Mouse (Mus musculus): ENCODE results near the gene Acsf3. TPM values are rescaled to one million over a fixed set of nuclear protein-coding genes. Genes with fewer than 3 reads are reported as not detected.
A peak's percentile ranks its signal among the peaks of the same experiment; 100 is the strongest.

Gene Acsf3
- polyA plus RNA-seq, 1 experiment from 2014 or later, result 19.2 TPM

GRCm38 (mm10) chr8:122825408-122825807 is 50.1 kb downstream of the Acsf3 start:
- 94% methylated on average over 8 of the region's 8 CpGs for WGBS
- no peak for DNase-seq (ENCODE audit: low spot score)
- H3K9me3 ChIP-seq (replicated peaks), result no peaks in the 10 kb centered on the region
- peak overlapping the region; percentile 72; the same call in 1 of the 2 replicates for H3K27ac ChIP-seq
- H3K4me3 ChIP-seq, result no peak overlapping the region
- 0 out of 2 replicates have a peak, but pooled peaks cover 5% of the 10 kb centered on the region for H3K27me3 ChIP-seq (ENCODE audit: low read depth, poor library complexity, severe bottlenecking)
- H3K36me3 ChIP-seq, result no peaks in the 10 kb centered on the region
- H3K4me1 ChIP-seq, result peaks cover 32% of the 10 kb centered on the region

- 0 out of 2 replicates have a peak, but pooled peaks cover 5% of the 10 kb centered on the region for H3K27me3 ChIP-seq (ENCODE audit: low read depth, poor library complexity, severe bottlenecking)
- H3K9me3 ChIP-seq (replicated peaks), result no peaks in the 10 kb centered on the region
- no peak overlapping the region for H3K27ac ChIP-seq
- no peaks in the 10 kb centered on the region for H3K36me3 ChIP-seq
- WGBS, result 83% methylated on average over 3 of the region's 3 CpGs
- H3K4me1 ChIP-seq, result peaks cover 28% of the 10 kb centered on the region
- no peak for DNase-seq (ENCODE audit: low spot score)
- no peak overlapping the region for H3K4me3 ChIP-seq
Measured at GRCm38 (mm10) chr8:122829396-122829795, 54.1 kb downstream of the Acsf3 start.

- DNase-seq (ENCODE audit: low spot score), result peak; percentile 91
- Histone ChIP-seq H3K27ac (no peak overlapping the region), H3K4me1 (peaks cover 21% of the 10 kb centered on the region), H3K27me3 (ENCODE audit: low read depth, poor library complexity, severe bottlenecking) (0 out of 2 replicates have a peak, but pooled peaks cover 5% of the 10 kb centered on the region), H3K4me3 (no peak overlapping the region), H3K9me3 (replicated peaks) (no peaks in the 10 kb centered on the region), H3K36me3 (no peaks in the 10 kb centered on the region)
- 46% methylated on average over 8 of the region's 8 CpGs for WGBS
Measured at GRCm38 (mm10) chr8:122830349-122831061, 55.2 kb downstream of the Acsf3 start.

GRCm38 (mm10) chr8:122834416-122834815 is 59.1 kb downstream of the Acsf3 start:
- Histone ChIP-seq H3K4me1 (peaks cover 9% of the 10 kb centered on the region), H3K4me3 (no peak overlapping the region), H3K36me3 (no peaks in the 10 kb centered on the region), H3K27ac (no peak overlapping the region), H3K27me3 (ENCODE audit: low read depth, poor library complexity, severe bottlenecking) (no peaks in the 10 kb centered on the region), H3K9me3 (replicated peaks) (no peaks in the 10 kb centered on the region)
- 90% methylated on average over 8 of the region's 8 CpGs for WGBS
- no peak for DNase-seq (ENCODE audit: low spot score)

- WGBS, result 43% methylated on average over 8 of the region's 8 CpGs
Measured at GRCm38 (mm10) chr8:122834971-122835370, 59.7 kb downstream of the Acsf3 start.

GRCm38 (mm10) chr8:122836199-122836598 is 60.9 kb downstream of the Acsf3 start:
- no peak overlapping the region for H3K4me3 ChIP-seq
- peaks cover 15% of the 10 kb centered on the region for H3K4me1 ChIP-seq
- WGBS, result 87% methylated on average over 12 of the region's 12 CpGs
- no peak for DNase-seq (ENCODE audit: low spot score)
- H3K9me3 ChIP-seq (replicated peaks), result no peaks in the 10 kb centered on the region
- H3K27me3 ChIP-seq (ENCODE audit: low read depth, poor library complexity, severe bottlenecking), result 0 out of 2 replicates have a peak, but pooled peaks cover 8% of the 10 kb centered on the region
- H3K36me3 ChIP-seq, result no peaks in the 10 kb centered on the region
- no peak overlapping the region for H3K27ac ChIP-seq

More at GRCm38 (mm10) chr8:122834971-122835370, 59.7 kb downstream of the Acsf3 start:
- DNase-seq (ENCODE audit: low spot score), result peak; percentile 84
- Histone ChIP-seq H3K27me3 (ENCODE audit: low read depth, poor library complexity, severe bottlenecking) (no peaks in the 10 kb centered on the region), H3K27ac (no peak overlapping the region), H3K36me3 (no peaks in the 10 kb centered on the region), H3K4me1 (peaks cover 14% of the 10 kb centered on the region), H3K4me3 (no peak overlapping the region), H3K9me3 (replicated peaks) (no peaks in the 10 kb centered on the region)

GRCm38 (mm10) chr8:122836696-122837095 is 61.4 kb downstream of the Acsf3 start:
- no peak overlapping the region for H3K27ac ChIP-seq
- 0 out of 2 replicates have a peak, but pooled peaks cover 8% of the 10 kb centered on the region for H3K27me3 ChIP-seq (ENCODE audit: low read depth, poor library complexity, severe bottlenecking)
- H3K9me3 ChIP-seq (replicated peaks), result no peaks in the 10 kb centered on the region
- WGBS, result 91% methylated on average over 13 of the region's 13 CpGs
- H3K36me3 ChIP-seq, result no peaks in the 10 kb centered on the region
- no peak for DNase-seq (ENCODE audit: low spot score)
- H3K4me1 ChIP-seq, result peaks cover 15% of the 10 kb centered on the region
- no peak overlapping the region for H3K4me3 ChIP-seq

GRCm38 (mm10) chr8:122844161-122844560 is 68.9 kb downstream of the Acsf3 start:
- Histone ChIP-seq H3K36me3 (no peaks in the 10 kb centered on the region), H3K4me1 (peaks cover 34% of the 10 kb centered on the region), H3K4me3 (no peak overlapping the region), H3K27ac (no peak overlapping the region), H3K27me3 (ENCODE audit: low read depth, poor library complexity, severe bottlenecking) (peaks cover 19% of the 10 kb centered on the region), H3K9me3 (replicated peaks) (no peaks in the 10 kb centered on the region)
- DNase-seq (ENCODE audit: low spot score), result no peak
- 67% methylated on average over 3 of the region's 3 CpGs for WGBS

- Histone ChIP-seq H3K27me3 (ENCODE audit: low read depth, poor library complexity, severe bottlenecking) (peaks cover 20% of the 10 kb centered on the region), H3K4me1 (peaks cover 39% of the 10 kb centered on the region), H3K36me3 (no peaks in the 10 kb centered on the region), H3K4me3 (no peak overlapping the region), H3K27ac (no peak overlapping the region), H3K9me3 (replicated peaks) (no peaks in the 10 kb centered on the region)
- DNase-seq (ENCODE audit: low spot score), result no peak
- 88% methylated on average over 4 of the region's 4 CpGs for WGBS
Measured at GRCm38 (mm10) chr8:122845662-122846061, 70.4 kb downstream of the Acsf3 start.

GRCm38 (mm10) chr8:122847829-122848561 is 72.7 kb downstream of the Acsf3 start, which contains the start of gene Cdh15:
TSS of gene Cdh15 (plus strand) at chr8:122847966.
- H3K27me3 ChIP-seq (ENCODE audit: low read depth, poor library complexity, severe bottlenecking), result peaks cover 17% of the 10 kb centered on the region
- peak; percentile 75 for DNase-seq (ENCODE audit: low spot score)
- H3K4me1 ChIP-seq, result peaks cover 49% of the 10 kb centered on the region
- WGBS, result 19% methylated on average over 18 of the region's 18 CpGs
- peak within 1 kb of the TSS; percentile 58; the same call in 1 of the 2 replicates for H3K27ac ChIP-seq
- no peaks in the 10 kb centered on the region for H3K9me3 ChIP-seq (replicated peaks)
- no peaks in the 10 kb centered on the region for H3K36me3 ChIP-seq
- peak within 1 kb of the TSS; percentile 32 for H3K4me3 ChIP-seq

GRCm38 (mm10) chr8:122849152-122849910 is 74.0 kb downstream of the Acsf3 start:
- DNase-seq (ENCODE audit: low spot score), result no peak
- H3K4me1 ChIP-seq, result peaks cover 62% of the 10 kb centered on the region
- no peaks in the 10 kb centered on the region for H3K36me3 ChIP-seq
- H3K4me3 ChIP-seq, result no peak overlapping the region
- H3K27me3 ChIP-seq (ENCODE audit: low read depth, poor library complexity, severe bottlenecking), result peaks cover 17% of the 10 kb centered on the region
- peak overlapping the region; percentile 58; the same call in 1 of the 2 replicates for H3K27ac ChIP-seq
- 69% methylated on average over 10 of the region's 11 CpGs for WGBS
- no peaks in the 10 kb centered on the region for H3K9me3 ChIP-seq (replicated peaks)

- Histone ChIP-seq H3K27me3 (ENCODE audit: low read depth, poor library complexity, severe bottlenecking) (peaks cover 17% of the 10 kb centered on the region), H3K4me3 (no peak overlapping the region), H3K27ac (peak overlapping the region; percentile 38), H3K36me3 (no peaks in the 10 kb centered on the region), H3K9me3 (replicated peaks) (no peaks in the 10 kb centered on the region), H3K4me1 (peaks cover 64% of the 10 kb centered on the region)
- DNase-seq (ENCODE audit: low spot score), result no peak
- WGBS, result 64% methylated on average over 3 of the region's 3 CpGs
Measured at GRCm38 (mm10) chr8:122850641-122851240, 75.5 kb downstream of the Acsf3 start.
